28 mouse cellular contexts compared by ENCODE assay signal in the genomic region with DNA sequence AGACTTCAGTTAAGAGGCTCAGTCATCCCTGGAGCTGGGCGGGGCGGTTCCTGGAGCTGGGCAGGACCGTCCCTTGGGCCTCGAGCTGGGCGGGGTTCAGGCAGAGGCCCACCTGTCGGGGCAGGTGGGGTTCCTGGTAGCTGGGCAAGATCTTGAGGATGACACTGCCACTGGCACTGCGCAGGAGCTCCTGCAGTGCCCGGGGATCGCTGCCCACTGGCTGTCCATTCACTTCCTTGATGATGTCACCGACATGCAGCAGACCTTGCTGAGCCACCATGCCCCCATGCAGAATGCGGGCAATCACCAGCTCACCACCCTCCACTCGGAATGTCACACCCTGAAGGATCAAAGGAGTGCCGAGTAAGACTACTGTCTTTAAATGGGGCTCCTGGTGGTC. TPM values are rescaled to one million over a fixed set of nuclear protein-coding genes. Genes with fewer than 3 reads are reported as not detected.
A peak's percentile ranks its signal among the peaks of the same experiment; 100 is the strongest.
DNase-seq lines count a peak whose midpoint lies in the region; ATAC-seq and TF ChIP-seq lines count a peak whose summit lies in the region.
"Had no signal": no experiment of that assay in that cellular context is flagged by ENCODE, and none has a peak within 500 bp of the region (broad histone marks: within the 10 kb centered on the region; RNA-seq: fewer than 3 reads in every experiment).

No protein-coding gene starts in this region.

- no peak for TF ChIP-seq CTCF in liver, postnatal 0 days (IDR thresholded peaks at IDR 0.05; ENCODE audit: low read depth)

- peaks cover 16% of the 10 kb centered on the region for H3K27me3 ChIP-seq in forebrain, embryonic 12.5 days
- no peaks in the 10 kb centered on the region for H3K27me3 ChIP-seq in forebrain, embryonic 16.5 days (replicated peaks; ENCODE audit: control insufficient read depth, insufficient read depth, low read length)
- peaks cover 18% of the 10 kb centered on the region for H3K27me3 ChIP-seq in liver, embryonic 13.5 days
- H3K27me3 ChIP-seq in liver, postnatal 0 days (ENCODE audit: insufficient read depth, low read length), result peaks cover 10% of the 10 kb centered on the region; the same call in 1 of the 2 replicates

- peaks cover 39% of the 10 kb centered on the region for H3K36me3 ChIP-seq in forebrain, embryonic 12.5 days (replicated peaks)
- peaks cover 6% of the 10 kb centered on the region; the same call in 1 of the 2 replicates for H3K36me3 ChIP-seq in forebrain, embryonic 16.5 days (ENCODE audit: control insufficient read depth, insufficient read depth)
- peaks cover 46% of the 10 kb centered on the region for H3K36me3 ChIP-seq in liver, embryonic 13.5 days
- no peaks in the 10 kb centered on the region; the same call in 1 of the 2 replicates for H3K36me3 ChIP-seq in liver, postnatal 0 days (replicated peaks; ENCODE audit: insufficient read depth, low read length)

- no peak for TF ChIP-seq EP300 in liver, postnatal 0 days (IDR thresholded peaks at IDR 0.05; ENCODE audit: low read depth)

- H3K9ac ChIP-seq in forebrain, embryonic 12.5 days, result 0 out of 2 replicates have a peak overlapping the region, but pooled peaks have one; percentile 17
- no peak overlapping the region for H3K9ac ChIP-seq in forebrain, embryonic 16.5 days (replicated peaks; ENCODE audit: low read depth, low read length)
- no peak overlapping the region for H3K9ac ChIP-seq in liver, embryonic 13.5 days
- H3K9ac ChIP-seq in liver, postnatal 0 days (replicated peaks), result no peak overlapping the region
- H3K9ac ChIP-seq: embryonic facial prominence, embryonic 13.5 days; forebrain, embryonic 13.5 days; forebrain, postnatal 0 days; hindbrain, embryonic 12.5 days; hindbrain, embryonic 15.5 days had no signal

- no peak overlapping the region for H3K4me3 ChIP-seq in forebrain, embryonic 12.5 days (replicated peaks)
- no peak overlapping the region for H3K4me3 ChIP-seq in forebrain, embryonic 16.5 days (replicated peaks; ENCODE audit: low read length)
- H3K4me3 ChIP-seq in liver, embryonic 13.5 days (replicated peaks), result no peak overlapping the region
- H3K4me3 ChIP-seq in liver, postnatal 0 days (ENCODE audit: low read depth, low read length), result no peak overlapping the region
- H3K4me3 ChIP-seq: embryonic facial prominence, embryonic 10.5 days; embryonic facial prominence, embryonic 13.5 days; erythroblast, embryonic 14.5 days; forebrain, embryonic 13.5 days; gastrocnemius, adult 2 months; hindbrain, embryonic 12.5 days; hindbrain, embryonic 15.5 days had no signal

- WGBS in forebrain, embryonic 12.5 days, result 80% methylated on average over 13 of the region's 13 CpGs
- WGBS in forebrain, embryonic 16.5 days, result 88% methylated on average over 13 of the region's 13 CpGs
- WGBS in liver, embryonic 13.5 days (ENCODE audit: insufficient replicate concordance), result 63% methylated on average over 13 of the region's 13 CpGs
- WGBS in liver, postnatal 0 days (ENCODE audit: insufficient replicate concordance), result 74% methylated on average over 13 of the region's 13 CpGs

- H3K4me2 ChIP-seq in forebrain, embryonic 12.5 days, result no peak overlapping the region
- no peak overlapping the region for H3K4me2 ChIP-seq in forebrain, embryonic 16.5 days (ENCODE audit: low read length)
- no peak overlapping the region for H3K4me2 ChIP-seq in liver, embryonic 13.5 days
- no peak overlapping the region for H3K4me2 ChIP-seq in liver, postnatal 0 days (ENCODE audit: low read depth, low read length)
- H3K4me2 ChIP-seq: embryonic facial prominence, embryonic 13.5 days; forebrain, embryonic 13.5 days; heart, embryonic 11.5 days; hindbrain, embryonic 12.5 days; hindbrain, embryonic 15.5 days had no signal

- peaks cover 8% of the 10 kb centered on the region for H3K4me1 ChIP-seq in forebrain, embryonic 12.5 days
- peaks cover 3% of the 10 kb centered on the region; the same call in 1 of the 2 replicates for H3K4me1 ChIP-seq in forebrain, embryonic 16.5 days (replicated peaks; ENCODE audit: control insufficient read depth, insufficient read depth, low read length)
- peaks cover 22% of the 10 kb centered on the region for H3K4me1 ChIP-seq in liver, embryonic 13.5 days (replicated peaks)
- H3K4me1 ChIP-seq in liver, postnatal 0 days (ENCODE audit: insufficient read depth), result peaks cover 3% of the 10 kb centered on the region; the same call in 1 of the 2 replicates

- ATAC-seq in forebrain, embryonic 12.5 days (ENCODE audit: low FRiP score), result no peak
- no peak for ATAC-seq in forebrain, embryonic 16.5 days
- ATAC-seq in liver, embryonic 13.5 days (ENCODE audit: low read depth), result peak; percentile 22; the same call in 1 of the 2 replicates
- no peak for ATAC-seq in liver, postnatal 0 days
- ATAC-seq: CD4-positive, CD25-positive, alpha-beta regulatory T cell, adult 4 months; forebrain, embryonic 13.5 days; forebrain, postnatal 0 days had no signal

- no peaks in the 10 kb centered on the region for H3K9me3 ChIP-seq in forebrain, embryonic 12.5 days
- no peaks in the 10 kb centered on the region for H3K9me3 ChIP-seq in forebrain, embryonic 16.5 days (ENCODE audit: control insufficient read depth, low read length)
- no peaks in the 10 kb centered on the region for H3K9me3 ChIP-seq in liver, embryonic 13.5 days (replicated peaks)
- no peaks in the 10 kb centered on the region for H3K9me3 ChIP-seq in liver, postnatal 0 days (ENCODE audit: low read length)
- H3K9me3 ChIP-seq: embryonic facial prominence, embryonic 10.5 days; embryonic facial prominence, embryonic 13.5 days; forebrain, embryonic 13.5 days; hindbrain, embryonic 12.5 days; hindbrain, embryonic 15.5 days had no signal

- DNase-seq in cerebellum, postnatal 14 days, result peak; percentile 48 to 52
- no peak for DNase-seq in cerebellum, adult 9-10 months
- DNase-seq in liver, embryonic 13.5 days, result no peak
- DNase-seq in liver, postnatal 0 days, result no peak
- DNase-seq: adrenal gland, adult 2 months; adrenal gland, postnatal 14 days; cerebellum, adult 9-11 months; embryo, embryonic 11 days; forebrain, postnatal 0 days; gastrocnemius, adult 2 months; gastrocnemius, postnatal 14 days; heart, adult 11 months; kidney, adult 18-20 months had no signal

- H3K27ac ChIP-seq in forebrain, embryonic 12.5 days, result no peak overlapping the region
- H3K27ac ChIP-seq in forebrain, embryonic 16.5 days (ENCODE audit: low read length), result no peak overlapping the region
- H3K27ac ChIP-seq in liver, embryonic 13.5 days, result no peak overlapping the region; the same call in 1 of the 2 replicates
- H3K27ac ChIP-seq in liver, postnatal 0 days (ENCODE audit: low read depth), result no peak overlapping the region
- H3K27ac ChIP-seq: embryonic facial prominence, embryonic 10.5 days; embryonic facial prominence, embryonic 13.5 days; forebrain, embryonic 13.5 days; gastrocnemius, adult 2 months; hindbrain, embryonic 12.5 days; hindbrain, embryonic 15.5 days had no signal

RNA-seq across cellular contexts. Expression of a gene that starts 21.8 kb away (rescaled TPM):
- 0.17 and 0.23 TPM in 2 replicates for polyA plus RNA-seq in forebrain, embryonic 12.5 days (2016; fragmentation: Nextera tagmentation; extraction: Ambion mirVana)
- 0.26 and 0.46 TPM in 2 replicates for polyA plus RNA-seq in forebrain, embryonic 16.5 days (2015; fragmentation: Nextera tagmentation; extraction: Ambion mirVana)
- polyA plus RNA-seq in liver, embryonic 13.5 days (2015; fragmentation: Nextera tagmentation; extraction: Ambion mirVana), result 0.51 and 0.63 TPM in 2 replicates
- polyA plus RNA-seq in liver, postnatal 0 days (2015; fragmentation: Nextera tagmentation; extraction: Ambion mirVana), result 1.8 and 2.3 TPM in 2 replicates
- polyA plus RNA-seq: C2C12; CD4-positive, CD25-positive, alpha-beta regulatory T cell, adult 4 months; erythroblast, embryonic 14.5 days had no signal

RNA-seq across cellular contexts. Expression of a gene that starts 25.2 kb away (rescaled TPM):
- 24.9 and 27.9 TPM in 2 replicates for polyA plus RNA-seq in forebrain, embryonic 12.5 days (2016; fragmentation: Nextera tagmentation; extraction: Ambion mirVana)
- 21.0 and 24.1 TPM in 2 replicates for polyA plus RNA-seq in forebrain, embryonic 16.5 days (2015; fragmentation: Nextera tagmentation; extraction: Ambion mirVana)
- polyA plus RNA-seq in liver, embryonic 13.5 days (2015; fragmentation: Nextera tagmentation; extraction: Ambion mirVana), result 10.2 and 13.3 TPM in 2 replicates
- polyA plus RNA-seq in liver, postnatal 0 days (2015; fragmentation: Nextera tagmentation; extraction: Ambion mirVana), result 3.9 and 4.4 TPM in 2 replicates

RNA-seq across cellular contexts. Expression of a gene that starts 34.8 kb away (rescaled TPM):
- 35.7 and 37.6 TPM in 2 replicates for polyA plus RNA-seq in forebrain, embryonic 12.5 days (2016; fragmentation: Nextera tagmentation; extraction: Ambion mirVana)
- polyA plus RNA-seq in forebrain, embryonic 16.5 days (2015; fragmentation: Nextera tagmentation; extraction: Ambion mirVana), result 49.3 and 55.2 TPM in 2 replicates
- polyA plus RNA-seq in liver, embryonic 13.5 days (2015; fragmentation: Nextera tagmentation; extraction: Ambion mirVana), result 0.24 and 0.36 TPM in 2 replicates
- 0.56 and 0.72 TPM in 2 replicates for polyA plus RNA-seq in liver, postnatal 0 days (2015; fragmentation: Nextera tagmentation; extraction: Ambion mirVana)
- polyA plus RNA-seq: erythroblast, embryonic 14.5 days had no signal

RNA-seq across cellular contexts. Expression of a gene that starts 38.0 kb away (rescaled TPM):
- not detected in 2 replicates for polyA plus RNA-seq in forebrain, embryonic 12.5 days (2016; fragmentation: Nextera tagmentation; extraction: Ambion mirVana)
- not detected in 2 replicates for polyA plus RNA-seq in forebrain, embryonic 16.5 days (2015; fragmentation: Nextera tagmentation; extraction: Ambion mirVana)
- polyA plus RNA-seq in liver, embryonic 13.5 days (2015; fragmentation: Nextera tagmentation; extraction: Ambion mirVana), result not detected in 2 replicates
- 0.72 TPM in 1 of 2 replicates, not detected in the other for polyA plus RNA-seq in liver, postnatal 0 days (2015; fragmentation: Nextera tagmentation; extraction: Ambion mirVana)
- polyA plus RNA-seq: adrenal gland, adult 2 months; C2C12; CD4-positive, CD25-positive, alpha-beta regulatory T cell, adult 4 months; cortical plate, adult 2 months; embryonic facial prominence, embryonic 10.5 days; embryonic facial prominence, embryonic 13.5 days; erythroblast, embryonic 14.5 days; forebrain, embryonic 13.5 days; forebrain, postnatal 0 days; frontal cortex, adult 2 months; heart, embryonic 11.5 days; heart, embryonic 14.5 days; heart, postnatal 0 days; hindbrain, embryonic 12.5 days; hindbrain, embryonic 15.5 days had no signal

RNA-seq across cellular contexts. Expression of a gene that starts 44.6 kb away (rescaled TPM):
- polyA plus RNA-seq in forebrain, embryonic 12.5 days (2016; fragmentation: Nextera tagmentation; extraction: Ambion mirVana), result not detected in 2 replicates
- not detected in 2 replicates for polyA plus RNA-seq in forebrain, embryonic 16.5 days (2015; fragmentation: Nextera tagmentation; extraction: Ambion mirVana)
- polyA plus RNA-seq in liver, embryonic 13.5 days (2015; fragmentation: Nextera tagmentation; extraction: Ambion mirVana), result not detected in 2 replicates
- 1.8 TPM in 1 of 2 replicates, not detected in the other for polyA plus RNA-seq in liver, postnatal 0 days (2015; fragmentation: Nextera tagmentation; extraction: Ambion mirVana)
- polyA plus RNA-seq: adrenal gland, adult 2 months; C2C12; CD4-positive, CD25-positive, alpha-beta regulatory T cell, adult 4 months; cortical plate, adult 2 months; embryonic facial prominence, embryonic 13.5 days; erythroblast, embryonic 14.5 days; forebrain, embryonic 13.5 days; forebrain, postnatal 0 days; frontal cortex, adult 2 months; heart, embryonic 14.5 days; heart, postnatal 0 days had no signal

Comparison
In these comparisons a context has a peak if more than half of its experiments do, and no peak if none do; other contexts are left out.
1. DNase-seq: peak in cerebellum, postnatal 14 days (2 of 2); none in cerebellum, adult 9-10 months (single experiment), liver, embryonic 13.5 days (single experiment) and liver, postnatal 0 days (single experiment).
2. RNA of a gene that starts 34.8 kb away (polyA plus RNA-seq): 49.3 to 55.2 TPM in forebrain, embryonic 16.5 days and 35.7 to 37.6 TPM in forebrain, embryonic 12.5 days; 0.56 to 0.72 TPM in liver, postnatal 0 days and 0.24 to 0.36 TPM in liver, embryonic 13.5 days; every median in the first group is over 10 times any median in the second.